Mouse (Mus musculus): Measurements from ENCODE around the gene Tmem150a. TPM values are rescaled to one million over a fixed set of nuclear protein-coding genes. Genes with fewer than 3 reads are reported as not detected.

Gene Tmem150a
- total and polyA plus RNA-seq, 2 experiments from 2014 or later: 12.9 to 28.5 TPM

GRCm38 (mm10) chr6:72347166-72347941 lies 7.9 kb upstream of the Tmem150a start, which contains the start of gene 0610030E20Rik:
Gene 0610030E20Rik, plus strand, starts transcription at chr6:72347317.
- Histone ChIP-seq H3K36me3 (ENCODE audit: insufficient read depth, low read length) (peaks cover 18% of the 10 kb centered on the region), H3K4me1 (ENCODE audit: insufficient read depth, low read length) (peaks cover 13% of the 10 kb centered on the region; the same call in 1 of the 2 replicates), H3K27ac (ENCODE audit: low read depth, low read length) (peak within 1 kb of the TSS; percentile 84), H3K4me3 (ENCODE audit: low read depth, low read length) (peak within 1 kb of the TSS; percentile 62), H3K9me3 (ENCODE audit: low read length) (no peaks in the 10 kb centered on the region), H3K9ac (replicated peaks; ENCODE audit: low read length, poor library complexity, severe bottlenecking) (peak within 1 kb of the TSS; percentile 96), H3K4me2 (ENCODE audit: low read depth, low read length, poor library complexity, severe bottlenecking) (peak within 1 kb of the TSS; percentile 85), H3K27me3 (ENCODE audit: insufficient read depth, low read length) (no peaks in the 10 kb centered on the region)
- TF ChIP-seq CTCF (IDR thresholded peaks at IDR 0.05): peak; percentile 45
- ATAC-seq (ENCODE audit: low FRiP score) (peak; percentile 55), DNase-seq (ENCODE audit: low spot score) (peak; percentile 77)
- WGBS: under 1% methylated on average over 49 of the region's 72 CpGs

GRCm38 (mm10) chr6:72348411-72348810 lies 6.8 kb upstream of the Tmem150a start:
- Histone ChIP-seq H3K4me1 (ENCODE audit: insufficient read depth, low read length) (peaks cover 13% of the 10 kb centered on the region; the same call in 1 of the 2 replicates), H3K9me3 (ENCODE audit: low read length) (no peaks in the 10 kb centered on the region), H3K4me2 (ENCODE audit: low read depth, low read length, poor library complexity, severe bottlenecking) (peak overlapping the region; percentile 85), H3K36me3 (ENCODE audit: insufficient read depth, low read length) (peaks cover 18% of the 10 kb centered on the region), H3K4me3 (ENCODE audit: low read depth, low read length) (peak overlapping the region; percentile 62; the same call in 1 of the 2 replicates), H3K9ac (replicated peaks; ENCODE audit: low read length, poor library complexity, severe bottlenecking) (no peak overlapping the region), H3K27me3 (ENCODE audit: insufficient read depth, low read length) (no peaks in the 10 kb centered on the region), H3K27ac (ENCODE audit: low read depth, low read length) (no peak overlapping the region)
- ATAC-seq (ENCODE audit: low FRiP score) (no peak), DNase-seq (ENCODE audit: low spot score) (no peak)
- WGBS: 72% methylated on average over 10 of the region's 10 CpGs
- no peak for TF ChIP-seq CTCF (IDR thresholded peaks at IDR 0.05)

DNA sequence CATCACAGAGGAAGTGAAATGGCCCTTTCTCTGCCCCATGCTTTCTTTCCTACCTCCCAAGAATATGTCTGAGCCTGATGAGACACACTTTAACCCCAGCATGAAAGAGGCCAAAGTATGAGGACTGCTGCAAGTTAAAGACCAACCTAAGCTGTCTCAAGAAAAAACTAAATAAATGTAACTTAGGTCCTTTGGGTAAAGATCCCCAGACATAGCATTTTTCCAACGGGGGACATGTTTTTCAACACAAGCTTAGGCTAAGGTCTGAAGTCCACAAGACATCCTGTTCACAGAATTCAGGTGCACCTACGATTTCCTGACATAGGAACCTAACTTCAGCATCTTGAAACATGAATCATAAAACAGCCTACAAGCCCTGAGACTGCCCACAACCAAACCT lies 5.0 kb upstream of the Tmem150a start:
- H3K27me3 ChIP-seq (ENCODE audit: insufficient read depth, low read length): no peaks in the 10 kb centered on the region
- 94% methylated on average over 2 of the region's 2 CpGs for WGBS
- peaks cover 15% of the 10 kb centered on the region; the same call in 1 of the 2 replicates for H3K4me1 ChIP-seq (ENCODE audit: insufficient read depth, low read length)
- no peak overlapping the region for H3K4me2 ChIP-seq (ENCODE audit: low read depth, low read length, poor library complexity, severe bottlenecking)
- DNase-seq (ENCODE audit: low spot score) (no peak), ATAC-seq (ENCODE audit: low FRiP score) (no peak)
- H3K27ac ChIP-seq (ENCODE audit: low read depth, low read length): no peak overlapping the region
- no peak overlapping the region for H3K4me3 ChIP-seq (ENCODE audit: low read depth, low read length)
- H3K36me3 ChIP-seq (ENCODE audit: insufficient read depth, low read length): peaks cover 18% of the 10 kb centered on the region
- no peak for TF ChIP-seq CTCF (IDR thresholded peaks at IDR 0.05)
- H3K9ac ChIP-seq (replicated peaks; ENCODE audit: low read length, poor library complexity, severe bottlenecking): no peak overlapping the region
- no peaks in the 10 kb centered on the region for H3K9me3 ChIP-seq (ENCODE audit: low read length)

DNA sequence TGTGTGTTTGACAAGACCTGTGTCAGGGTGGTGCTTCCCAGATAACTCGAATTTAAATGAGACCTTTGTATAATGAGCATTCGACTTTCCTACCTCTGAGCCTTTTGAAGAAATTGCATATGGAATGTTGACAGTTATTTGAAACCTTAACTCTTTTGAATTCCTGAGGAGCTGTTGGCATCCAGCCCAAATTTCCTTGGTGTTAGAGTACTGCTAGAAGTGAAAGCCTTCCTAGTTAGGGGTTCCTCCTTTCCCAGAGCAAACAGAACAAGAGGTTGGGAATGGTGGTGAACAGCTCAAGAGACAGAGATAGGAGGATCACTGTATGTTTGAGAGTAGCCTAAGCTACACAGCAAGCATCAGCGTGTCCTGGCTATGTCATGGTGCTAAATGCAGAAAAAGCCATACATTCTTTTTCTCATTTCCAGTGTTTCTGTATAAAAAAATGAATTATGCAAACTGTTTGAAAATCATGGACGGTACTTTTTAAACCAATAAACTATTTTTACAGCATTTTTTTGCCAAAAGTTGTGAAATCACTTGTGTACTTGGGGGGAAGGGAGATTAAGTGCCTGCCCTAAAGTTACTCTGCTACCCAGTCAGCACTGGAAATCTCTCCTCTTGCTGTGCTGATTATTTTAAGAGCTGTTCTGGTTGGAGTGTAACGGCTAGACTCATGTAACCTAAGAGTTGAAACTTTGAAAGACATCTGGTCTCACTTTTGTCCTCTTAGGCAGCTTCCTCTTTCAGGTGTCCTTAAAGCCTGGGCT lies 2.4 kb upstream of the Tmem150a start:
- H3K36me3 ChIP-seq (ENCODE audit: insufficient read depth, low read length): peaks cover 22% of the 10 kb centered on the region
- no peak overlapping the region for H3K9ac ChIP-seq (replicated peaks; ENCODE audit: low read length, poor library complexity, severe bottlenecking)
- no peak for TF ChIP-seq CTCF (IDR thresholded peaks at IDR 0.05)
- DNase-seq (ENCODE audit: low spot score) (no peak), ATAC-seq (ENCODE audit: low FRiP score) (no peak)
- no peak overlapping the region for H3K4me2 ChIP-seq (ENCODE audit: low read depth, low read length, poor library complexity, severe bottlenecking)
- no peaks in the 10 kb centered on the region for H3K9me3 ChIP-seq (ENCODE audit: low read length)
- no peak overlapping the region for H3K4me3 ChIP-seq (ENCODE audit: low read depth, low read length)
- WGBS: 75% methylated on average over 5 of the region's 5 CpGs
- H3K27ac ChIP-seq (ENCODE audit: low read depth, low read length): no peak overlapping the region
- no peaks in the 10 kb centered on the region for H3K27me3 ChIP-seq (ENCODE audit: insufficient read depth, low read length)
- peaks cover 15% of the 10 kb centered on the region; the same call in 1 of the 2 replicates for H3K4me1 ChIP-seq (ENCODE audit: insufficient read depth, low read length)

DNA sequence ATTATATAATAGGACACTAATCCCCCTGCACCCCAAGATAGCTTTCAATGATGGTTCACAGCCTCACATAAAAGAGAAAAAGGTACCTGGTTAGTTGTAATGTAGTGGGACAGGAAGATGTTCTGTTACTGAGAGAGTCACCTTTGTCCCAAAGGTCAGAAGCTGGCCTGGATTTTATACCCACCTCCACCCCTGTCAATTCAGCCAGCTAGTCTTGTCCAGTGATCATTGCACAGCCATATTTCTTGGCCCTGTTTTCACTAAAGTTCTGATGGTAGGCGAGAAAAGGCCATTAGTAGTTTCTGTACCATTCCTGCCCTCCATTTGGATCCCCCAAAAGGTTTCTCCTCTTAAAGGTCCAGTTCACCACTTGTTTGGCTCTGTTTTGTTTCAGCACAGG lies 1.2 kb upstream of the Tmem150a start:
- Histone ChIP-seq H3K4me3 (ENCODE audit: low read depth, low read length) (no peak overlapping the region), H3K4me2 (ENCODE audit: low read depth, low read length, poor library complexity, severe bottlenecking) (no peak overlapping the region), H3K36me3 (ENCODE audit: insufficient read depth, low read length) (peaks cover 30% of the 10 kb centered on the region), H3K9ac (replicated peaks; ENCODE audit: low read length, poor library complexity, severe bottlenecking) (no peak overlapping the region), H3K27me3 (ENCODE audit: insufficient read depth, low read length) (no peaks in the 10 kb centered on the region), H3K4me1 (ENCODE audit: insufficient read depth, low read length) (peaks cover 9% of the 10 kb centered on the region; the same call in 1 of the 2 replicates), H3K9me3 (ENCODE audit: low read length) (no peaks in the 10 kb centered on the region), H3K27ac (ENCODE audit: low read depth, low read length) (no peak overlapping the region)
- DNase-seq (ENCODE audit: low spot score): no peak
- ATAC-seq (ENCODE audit: low FRiP score): no peak
- 72% methylated on average over 1 of the region's 1 CpGs for WGBS
- no peak for TF ChIP-seq CTCF (IDR thresholded peaks at IDR 0.05)

Measured in midbrain, postnatal 0 days (tissue).